Mouse (Mus musculus): ENCODE data around the gene Thrb. TPM values are rescaled to one million over a fixed set of nuclear protein-coding genes. Genes with fewer than 3 reads are reported as not detected.

The Thrb gene
- total and polyA plus RNA-seq, 3 experiments, result 7.7 to 28.1 (median 27.5) TPM

GRCm38 (mm10) chr14:17753429-17753828, 93.4 kb downstream of the Thrb start:
- no peak for TF ChIP-seq POLR2A (IDR thresholded peaks at IDR 0.05; ENCODE audit: insufficient read depth, low read depth, low read length)
- no peak for TF ChIP-seq EP300 (IDR thresholded peaks at IDR 0.05; ENCODE audit: insufficient read depth, low read depth, low read length)
- intact Hi-C loops (cut with DNase I), result no loop called here
- Histone ChIP-seq H3K27me3 (ENCODE audit: control insufficient read depth, insufficient read depth, low read length) (no peaks in the 10 kb centered on the region), H3K4me1 (ENCODE audit: control insufficient read depth, insufficient read depth, low read length) (peaks cover 3% of the 10 kb centered on the region), H3K4me3 (no peak overlapping the region), H3K27ac (no peak overlapping the region), H3K9ac (ENCODE audit: low read depth, low read length) (no peak overlapping the region), H3K36me3 (ENCODE audit: control insufficient read depth, insufficient read depth, low read length) (0 out of 2 replicates have a peak, but pooled peaks cover 3% of the 10 kb centered on the region), H3K79me2 (replicated peaks; ENCODE audit: control insufficient read depth, insufficient read depth, low read length) (no peaks in the 10 kb centered on the region)
- WGBS, result 76% methylated on average over 1 of the region's 1 CpGs
- DNase-seq, result no peak

- no peaks in the 10 kb centered on the region for H3K27me3 ChIP-seq (ENCODE audit: control insufficient read depth, insufficient read depth, low read length)
- no peak overlapping the region for H3K9ac ChIP-seq (ENCODE audit: low read depth, low read length)
- H3K27ac ChIP-seq, result no peak overlapping the region
- no peak for DNase-seq
- H3K79me2 ChIP-seq (replicated peaks; ENCODE audit: control insufficient read depth, insufficient read depth, low read length), result no peaks in the 10 kb centered on the region
- H3K4me3 ChIP-seq, result no peak overlapping the region
- H3K4me1 ChIP-seq (ENCODE audit: control insufficient read depth, insufficient read depth, low read length), result peaks cover 1% of the 10 kb centered on the region; the same call in 1 of the 2 replicates
- TF ChIP-seq EP300 (IDR thresholded peaks at IDR 0.05; ENCODE audit: insufficient read depth, low read depth, low read length), result no peak
- no peak for TF ChIP-seq POLR2A (IDR thresholded peaks at IDR 0.05; ENCODE audit: insufficient read depth, low read depth, low read length)
- TF ChIP-seq CTCF (IDR thresholded peaks at IDR 0.05), result no peak
- H3K36me3 ChIP-seq (ENCODE audit: control insufficient read depth, insufficient read depth, low read length), result no peaks in the 10 kb centered on the region
- intact Hi-C loops (cut with DNase I), result no loop called here
These were observed 96.7 kb downstream of the Thrb start for GRCm38 (mm10) chr14:17756732-17757131.

- Histone ChIP-seq H3K79me2 (replicated peaks; ENCODE audit: control insufficient read depth, insufficient read depth, low read length) (no peaks in the 10 kb centered on the region; the same call in 1 of the 2 replicates), H3K27ac (no peak overlapping the region), H3K36me3 (ENCODE audit: control insufficient read depth, insufficient read depth, low read length) (no peaks in the 10 kb centered on the region; the same call in 1 of the 2 replicates), H3K9ac (ENCODE audit: low read depth, low read length) (no peak overlapping the region), H3K4me3 (no peak overlapping the region), H3K4me1 (ENCODE audit: control insufficient read depth, insufficient read depth, low read length) (peaks cover 2% of the 10 kb centered on the region; the same call in 1 of the 2 replicates), H3K27me3 (ENCODE audit: control insufficient read depth, insufficient read depth, low read length) (no peaks in the 10 kb centered on the region)
- DNase-seq, result no peak
- TF ChIP-seq EP300 (IDR thresholded peaks at IDR 0.05; ENCODE audit: insufficient read depth, low read depth, low read length), result no peak
- no peak for TF ChIP-seq POLR2A (IDR thresholded peaks at IDR 0.05; ENCODE audit: insufficient read depth, low read depth, low read length)
- no peak for TF ChIP-seq CTCF (IDR thresholded peaks at IDR 0.05)
- intact Hi-C loops (cut with DNase I), result no loop called here
- 61% methylated on average over 2 of the region's 2 CpGs for WGBS
These were observed 107.9 kb downstream of the Thrb start for GRCm38 (mm10) chr14:17767987-17768386.

- H3K4me3 ChIP-seq, result no peak overlapping the region
- H3K79me2 ChIP-seq (replicated peaks; ENCODE audit: control insufficient read depth, insufficient read depth, low read length), result no peaks in the 10 kb centered on the region
- no peaks in the 10 kb centered on the region; the same call in 1 of the 2 replicates for H3K36me3 ChIP-seq (ENCODE audit: control insufficient read depth, insufficient read depth, low read length)
- no peak overlapping the region for H3K9ac ChIP-seq (ENCODE audit: low read depth, low read length)
- no peaks in the 10 kb centered on the region for H3K27me3 ChIP-seq (ENCODE audit: control insufficient read depth, insufficient read depth, low read length)
- WGBS, result 47% methylated on average over 2 of the region's 2 CpGs
- DNase-seq, result peak in 1 of 2 experiments; percentile 37
- TF ChIP-seq POLR2A (IDR thresholded peaks at IDR 0.05; ENCODE audit: insufficient read depth, low read depth, low read length), result no peak
- no peak for TF ChIP-seq EP300 (IDR thresholded peaks at IDR 0.05; ENCODE audit: insufficient read depth, low read depth, low read length)
- TF ChIP-seq CTCF (IDR thresholded peaks at IDR 0.05), result no peak
- peak overlapping the region; percentile 13; the same call in 1 of the 2 replicates for H3K27ac ChIP-seq
- intact Hi-C loops (cut with DNase I), result no loop called here
- H3K4me1 ChIP-seq (ENCODE audit: control insufficient read depth, insufficient read depth, low read length), result no peaks in the 10 kb centered on the region; the same call in 1 of the 2 replicates
These were observed 114.3 kb downstream of the Thrb start for GRCm38 (mm10) chr14:17774404-17774803.

- TF ChIP-seq POLR2A (IDR thresholded peaks at IDR 0.05; ENCODE audit: insufficient read depth, low read depth, low read length), result no peak
- TF ChIP-seq EP300 (IDR thresholded peaks at IDR 0.05; ENCODE audit: insufficient read depth, low read depth, low read length), result no peak
- TF ChIP-seq CTCF (IDR thresholded peaks at IDR 0.05), result no peak
- no peak for DNase-seq
- Histone ChIP-seq H3K27ac (no peak overlapping the region), H3K4me1 (ENCODE audit: control insufficient read depth, insufficient read depth, low read length) (peaks cover 6% of the 10 kb centered on the region), H3K9ac (ENCODE audit: low read depth, low read length) (no peak overlapping the region), H3K27me3 (ENCODE audit: control insufficient read depth, insufficient read depth, low read length) (no peaks in the 10 kb centered on the region), H3K79me2 (replicated peaks; ENCODE audit: control insufficient read depth, insufficient read depth, low read length) (no peaks in the 10 kb centered on the region), H3K4me3 (no peak overlapping the region), H3K36me3 (ENCODE audit: control insufficient read depth, insufficient read depth, low read length) (no peaks in the 10 kb centered on the region; the same call in 1 of the 2 replicates)
- 71% methylated on average over 4 of the region's 4 CpGs for WGBS
- intact Hi-C loops (cut with DNase I), result no loop called here
These were observed 121.9 kb downstream of the Thrb start for GRCm38 (mm10) chr14:17781921-17782320.

- Histone ChIP-seq H3K4me3 (no peak overlapping the region), H3K27me3 (ENCODE audit: control insufficient read depth, insufficient read depth, low read length) (no peaks in the 10 kb centered on the region), H3K4me1 (ENCODE audit: control insufficient read depth, insufficient read depth, low read length) (peaks cover 6% of the 10 kb centered on the region), H3K27ac (peak overlapping the region; percentile 54), H3K79me2 (replicated peaks; ENCODE audit: control insufficient read depth, insufficient read depth, low read length) (no peaks in the 10 kb centered on the region), H3K36me3 (ENCODE audit: control insufficient read depth, insufficient read depth, low read length) (no peaks in the 10 kb centered on the region), H3K9ac (ENCODE audit: low read depth, low read length) (no peak overlapping the region)
- peak in 1 of 2 experiments; percentile 12 for DNase-seq
- 6% methylated on average over 5 of the region's 5 CpGs for WGBS
- peak; percentile 29; the same call in 1 of the 2 replicates for TF ChIP-seq CTCF (IDR thresholded peaks at IDR 0.05)
- TF ChIP-seq EP300 (IDR thresholded peaks at IDR 0.05; ENCODE audit: insufficient read depth, low read depth, low read length), result no peak
- intact Hi-C loops (cut with DNase I), result no loop called here
These were observed 124.2 kb downstream of the Thrb start for GRCm38 (mm10) chr14:17784207-17784806.
